Mouse (Mus musculus) heart, postnatal 0 days (tissue): ENCODE results near the gene Ell2. TPM values are rescaled to one million over a fixed set of nuclear protein-coding genes. Genes with fewer than 3 reads are reported as not detected.

ENCODE experiments used
- ATAC-seq: fragments of 200-750 bp; cut with Nextera tagmentation; 2 replicates; pipeline ENCODE4 v1.8.0; 2017; ENCODE audit warnings: low read depth, moderate number of reproducible peaks, moderate library complexity; ENCODE audit not compliant: insufficient read depth
- DNase-seq: peaks from one replicate; pipeline ENCODE4 v3.0.0-alpha.2; 2016; ENCODE audit warnings: low spot score
- H3K27ac ChIP-seq: fragments of 300-500 bp; sonication (generic); 2 replicates; pipeline ENCODE4 v1.5.1; 2014; ENCODE audit warnings: low read depth, mild to moderate bottlenecking
- H3K27me3 ChIP-seq: fragments of 300-500 bp; sonication (generic); 2 replicates; pipeline ENCODE4 v1.6.1; 2014; ENCODE audit warnings: low read length, mixed read lengths; ENCODE audit not compliant: control insufficient read depth, insufficient read depth
- H3K36me3 ChIP-seq: fragments of 300-500 bp; sonication (generic); replicated peaks from 2 replicates; pipeline ENCODE4 v1.6.1; 2014; ENCODE audit warnings: low read length, mixed read lengths; ENCODE audit not compliant: control insufficient read depth, insufficient read depth
- H3K4me1 ChIP-seq: fragments of 300-500 bp; sonication (generic); 2 replicates; pipeline ENCODE4 v1.6.1; 2014; ENCODE audit warnings: antibody characterized with exemption; ENCODE audit not compliant: control insufficient read depth, insufficient read depth
- H3K4me2 ChIP-seq: fragments of 300-500 bp; sonication (generic); 2 replicates; pipeline ENCODE4 v1.6.1; 2014; ENCODE audit warnings: low read depth, mild to moderate bottlenecking, low read length, moderate library complexity
- H3K4me3 ChIP-seq: fragments of 300-500 bp; sonication (generic); 2 replicates; pipeline ENCODE4 v1.5.1; 2014; ENCODE audit warnings: low read depth, low read length
- H3K9ac ChIP-seq: fragments of 300-500 bp; sonication (generic); replicated peaks from 2 replicates; pipeline ENCODE4 v1.6.1; 2014; ENCODE audit warnings: low read depth, low read length, mixed read lengths
- H3K9me3 ChIP-seq: fragments of 300-500 bp; sonication (generic); replicated peaks from 2 replicates; pipeline ENCODE4 v1.6.1; 2016; ENCODE audit warnings: low read length; ENCODE audit not compliant: control insufficient read depth
- CTCF ChIP-seq: IDR thresholded peaks from 2 replicates; pipeline ENCODE4 v1.5.1; 2016; ENCODE audit warnings: antibody characterized with exemption, control low read depth, low read depth
- EP300 ChIP-seq: IDR thresholded peaks from 2 replicates; pipeline ENCODE4 v1.6.1; 2016; ENCODE audit warnings: antibody characterized with exemption, low read depth
- WGBS: fragments of 180-500 bp; shearing (Covaris S2); extraction: QIAGEN DNeasy Blood & Tissue Kit; methylation state at CpG from one replicate; pipeline ENCODE4 v1.1.7; 2014; 5-methylcytosine and 5-hydroxymethylcytosine counted together
- polyA plus RNA-seq: library from polyadenylated mRNA; unstranded; fragments of >200 nt; fragmentation: Nextera tagmentation; extraction: Ambion mirVana; gene quantifications from 2 replicates; pipeline ENCODE4 v1.2.1, GENCODE M21; 2015
- total RNA-seq: library from RNA; depleted of rRNA; stranded (reverse); fragments of >200 nt; gene quantifications from 2 replicates; pipeline ENCODE4 v1.2.3, GENCODE M21; 2014; ENCODE audit warnings: low replicate concordance

The Ell2 gene
- total and polyA plus RNA-seq, 2 experiments from 2014 or later = 2.5 to 2.9 TPM

DNA sequence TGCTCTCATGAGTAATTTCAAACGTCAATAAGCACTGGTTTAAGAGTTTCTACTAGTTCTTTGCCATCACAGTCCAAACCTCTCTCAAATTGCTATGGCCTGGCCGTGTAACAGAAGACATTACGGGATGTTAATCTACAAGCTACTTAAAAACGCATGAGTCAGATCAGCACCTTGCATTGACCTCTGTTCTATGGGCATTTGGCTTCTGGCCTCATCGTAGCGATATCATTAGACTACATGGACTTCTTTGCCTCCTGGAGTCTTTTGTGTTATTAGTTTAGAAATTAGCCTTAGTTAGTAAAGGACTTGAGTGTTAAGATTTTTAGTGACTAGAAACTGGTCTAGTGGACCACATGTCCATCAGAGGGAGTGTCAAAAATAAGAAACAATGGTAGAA is 7.8 kb downstream of the Ell2 start:
- no peak overlapping the region for H3K4me3 ChIP-seq
- no peaks in the 10 kb centered on the region; the same call in 1 of the 2 replicates for H3K4me1 ChIP-seq
- 71% methylated on average over 6 of the region's 6 CpGs for WGBS
- no peak overlapping the region for H3K27ac ChIP-seq
- H3K36me3 ChIP-seq = no peaks in the 10 kb centered on the region
- no peak overlapping the region for H3K9ac ChIP-seq
- ATAC-seq = no peak
- no peak overlapping the region for H3K4me2 ChIP-seq
- TF ChIP-seq CTCF = no peak
- TF ChIP-seq EP300 = no peak
- no peak for DNase-seq
- H3K9me3 ChIP-seq = no peaks in the 10 kb centered on the region
- no peaks in the 10 kb centered on the region for H3K27me3 ChIP-seq

DNA sequence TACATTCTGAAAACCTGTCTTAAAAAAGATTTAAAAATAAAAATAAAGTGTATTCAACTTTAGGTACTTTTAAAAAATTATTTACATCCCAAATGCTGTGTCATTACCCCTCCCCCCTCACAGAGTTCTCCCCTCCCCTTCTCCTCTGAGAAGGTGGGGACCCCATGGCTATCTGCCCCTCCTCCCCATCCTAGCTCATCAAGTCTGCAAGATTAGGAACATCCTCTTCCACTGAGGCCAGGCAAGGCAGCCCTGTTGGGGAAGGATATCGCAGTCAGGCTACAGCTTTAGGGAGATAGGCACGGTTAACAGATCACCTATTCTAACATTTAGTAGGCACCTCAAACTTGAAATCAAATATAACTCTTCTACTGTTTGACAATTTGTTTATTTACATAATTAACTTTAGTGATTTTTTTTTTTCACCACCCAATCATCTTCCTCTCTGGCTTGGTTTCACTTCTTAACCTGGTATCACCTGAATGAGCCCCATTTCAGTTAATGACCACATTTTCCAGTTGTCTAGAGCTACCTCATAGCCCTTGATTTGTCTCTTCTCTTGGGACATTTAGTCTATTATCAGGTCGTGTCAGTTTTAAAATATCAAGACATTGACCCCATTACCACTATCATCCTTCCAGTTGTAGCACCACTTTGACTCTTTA is 11.2 kb downstream of the Ell2 start:
- no peak for DNase-seq
- Histone ChIP-seq H3K36me3 (no peaks in the 10 kb centered on the region), H3K27ac (no peak overlapping the region), H3K4me2 (no peak overlapping the region), H3K4me3 (no peak overlapping the region), H3K9ac (no peak overlapping the region), H3K4me1 (no peaks in the 10 kb centered on the region), H3K9me3 (no peaks in the 10 kb centered on the region), H3K27me3 (no peaks in the 10 kb centered on the region)
- WGBS = 65% methylated on average over 3 of the region's 3 CpGs
- ATAC-seq = no peak
- TF ChIP-seq CTCF (no peak), EP300 (no peak)

- H3K9ac ChIP-seq = no peak overlapping the region
- H3K36me3 ChIP-seq = no peaks in the 10 kb centered on the region
- H3K4me3 ChIP-seq = no peak overlapping the region
- H3K27me3 ChIP-seq = no peaks in the 10 kb centered on the region
- no peak for TF ChIP-seq EP300
- TF ChIP-seq CTCF = no peak
- H3K9me3 ChIP-seq = no peaks in the 10 kb centered on the region
- no peak for ATAC-seq
- no peaks in the 10 kb centered on the region for H3K4me1 ChIP-seq
- H3K4me2 ChIP-seq = no peak overlapping the region
- H3K27ac ChIP-seq = no peak overlapping the region
- DNase-seq = no peak
Observed at GRCm38 (mm10) chr13:75718376-75718775, 11.8 kb downstream of the Ell2 start.

DNA sequence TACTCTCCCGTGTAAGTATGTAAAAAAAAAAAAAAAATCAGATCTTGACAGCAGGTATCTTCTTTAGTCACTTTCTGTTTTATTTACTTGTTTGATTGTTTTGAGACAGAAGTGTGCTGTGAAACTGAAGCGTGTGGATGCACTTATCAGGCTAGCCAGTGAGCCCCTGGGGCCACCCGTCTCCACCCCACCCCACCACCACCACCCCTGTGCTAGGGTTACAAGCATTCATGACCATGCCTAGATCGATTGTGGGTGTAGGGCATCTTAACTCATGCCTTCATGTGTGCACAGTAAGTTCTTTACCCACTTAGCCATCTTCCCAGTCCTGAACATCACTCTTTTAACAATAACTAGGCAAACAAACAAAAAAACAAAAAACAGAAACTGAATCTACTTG is 13.1 kb downstream of the Ell2 start:
- H3K9ac ChIP-seq = no peak overlapping the region
- no peak overlapping the region for H3K4me3 ChIP-seq
- DNase-seq (no peak), ATAC-seq (no peak)
- TF ChIP-seq CTCF = no peak
- no peak for TF ChIP-seq EP300
- no peaks in the 10 kb centered on the region for H3K36me3 ChIP-seq
- H3K4me2 ChIP-seq = no peak overlapping the region
- no peaks in the 10 kb centered on the region for H3K27me3 ChIP-seq
- no peak overlapping the region for H3K27ac ChIP-seq
- 62% methylated on average over 4 of the region's 4 CpGs for WGBS
- H3K4me1 ChIP-seq = no peaks in the 10 kb centered on the region
- H3K9me3 ChIP-seq = no peaks in the 10 kb centered on the region

- Histone ChIP-seq H3K4me1 (no peaks in the 10 kb centered on the region), H3K4me3 (no peak overlapping the region), H3K36me3 (no peaks in the 10 kb centered on the region), H3K9ac (no peak overlapping the region), H3K4me2 (no peak overlapping the region), H3K9me3 (no peaks in the 10 kb centered on the region), H3K27ac (no peak overlapping the region), H3K27me3 (no peaks in the 10 kb centered on the region)
- ATAC-seq (no peak), DNase-seq (no peak)
- no peak for TF ChIP-seq CTCF
- no peak for TF ChIP-seq EP300
- WGBS = 60% methylated on average over 4 of the region's 4 CpGs
Observed at GRCm38 (mm10) chr13:75726569-75727373, 20.2 kb downstream of the Ell2 start.
